Mouse (Mus musculus) MEL (cell line): ENCODE measurements around the gene Arhgef38. TPM values are rescaled to one million over a fixed set of nuclear protein-coding genes. Genes with fewer than 3 reads are reported as not detected.

ENCODE experiments used
- DNase-seq: peaks from one replicate; pipeline ENCODE4 v3.0.0; 2011; ENCODE audit warnings: low read depth, low spot score
- H3K27ac ChIP-seq: 2 replicates; pipeline ENCODE4 v1.5.1; 2012; ENCODE audit warnings: low read depth, mild to moderate bottlenecking, control low read depth, low read length, moderate library complexity; ENCODE audit not compliant: control insufficient read depth
- H3K27me3 ChIP-seq, 2 experiments: fragments of 150-350 bp in 1 of 2; sonication (generic) in 1 of 2; 2 replicates each; pipeline ENCODE4 v1.6.1; 2012; ENCODE audit warnings: low read length in 2 of 2, mild to moderate bottlenecking in 2 of 2, improper control_type of control experiment in 1 of 2, moderate library complexity in 1 of 2; ENCODE audit not compliant: insufficient read depth in 2 of 2, control insufficient read depth in 1 of 2
- H3K36me3 ChIP-seq, 2 experiments: 2 replicates each; pipeline ENCODE4 v1.6.1; 2012 to 2014; ENCODE audit warnings: low read length in 2 of 2, improper control_type of control experiment in 1 of 2, inconsistent platforms in 1 of 2, mild to moderate bottlenecking in 1 of 2; ENCODE audit not compliant: insufficient read depth in 2 of 2, control insufficient read depth in 1 of 2
- H3K4me1 ChIP-seq, 2 experiments: fragments of 150-350 bp in 1 of 2; sonication (generic) in 1 of 2; 2 replicates each; pipeline ENCODE4 v1.6.1; 2012; ENCODE audit warnings: low read length in 2 of 2, improper control_type of control experiment in 1 of 2, mild to moderate bottlenecking in 1 of 2; ENCODE audit not compliant: insufficient read depth in 2 of 2, control insufficient read depth in 1 of 2
- H3K4me3 ChIP-seq, 2 experiments: fragments of 150-350 bp in 1 of 2; sonication (generic) in 1 of 2; 2 replicates each; pipeline ENCODE4 v1.5.1; 2012; ENCODE audit warnings: low read depth in 2 of 2, low read length in 2 of 2, mild to moderate bottlenecking in 2 of 2, moderate library complexity in 2 of 2, control low read depth in 1 of 2, improper control_type of control experiment in 1 of 2; ENCODE audit not compliant: control insufficient read depth in 1 of 2, insufficient read depth in 1 of 2
- H3K79me2 ChIP-seq: 2 replicates; pipeline ENCODE4 v1.6.1; 2012; ENCODE audit warnings: mild to moderate bottlenecking, low read length, moderate library complexity; ENCODE audit not compliant: control insufficient read depth, poor library complexity, insufficient read depth
- H3K9ac ChIP-seq: 2 replicates; pipeline ENCODE4 v1.6.1; 2012; ENCODE audit warnings: low read depth, mild to moderate bottlenecking, control low read depth, low read length, moderate library complexity; ENCODE audit not compliant: control insufficient read depth, poor library complexity, severe bottlenecking
- H3K9me3 ChIP-seq: fragments of 150-350 bp; sonication (generic); replicated peaks from 2 replicates; pipeline ENCODE4 v1.6.1; 2012; ENCODE audit warnings: mild to moderate bottlenecking, low read length, improper control_type of control experiment, moderate library complexity; ENCODE audit not compliant: insufficient read depth
- BHLHE40 ChIP-seq: IDR thresholded peaks from 2 replicates; pipeline ENCODE4 v1.6.1; 2012; ENCODE audit warnings: low read depth, mild to moderate bottlenecking, inconsistent platforms, low read length, improper control_type of control experiment, borderline replicate concordance
- CHD1 ChIP-seq: IDR thresholded peaks from 2 replicates; pipeline ENCODE4 v1.6.1; 2012; ENCODE audit warnings: low read depth, mild to moderate bottlenecking, inconsistent platforms, low read length, improper control_type of control experiment
- CHD2 ChIP-seq: IDR thresholded peaks from 2 replicates; pipeline ENCODE4 v1.6.1; 2011; ENCODE audit warnings: low read length, improper control_type of control experiment
- CTCF ChIP-seq, 3 experiments: IDR thresholded peaks in 2 of 3; conservative IDR thresholded peaks in 1 of 3; 2 replicates each; pipeline ENCODE4 v1.5.1; 2011 to 2012; ENCODE audit warnings: low read length in 3 of 3, low read depth in 2 of 3, mild to moderate bottlenecking in 2 of 3, improper control_type of control experiment in 1 of 3, inconsistent platforms in 1 of 3, mixed read lengths in 1 of 3, moderate library complexity in 1 of 3; ENCODE audit not compliant: control insufficient read depth in 1 of 3, insufficient read depth in 1 of 3, poor library complexity in 1 of 3, severe bottlenecking in 1 of 3
- E2F4 ChIP-seq: IDR thresholded peaks from 2 replicates; pipeline ENCODE4 v1.6.1; 2011; ENCODE audit warnings: low read depth, low read length, improper control_type of control experiment, borderline replicate concordance
- EP300 ChIP-seq, 2 experiments: IDR thresholded peaks; 2 replicates each; pipeline ENCODE4 v1.6.1; 2011; ENCODE audit warnings: improper control_type of control experiment in 2 of 2, low read length in 2 of 2, low read depth in 1 of 2, mild to moderate bottlenecking in 1 of 2
- GABPA ChIP-seq: IDR thresholded peaks from 2 replicates; pipeline ENCODE4 v1.6.1; 2012; ENCODE audit warnings: low read depth, mild to moderate bottlenecking, inconsistent platforms, low read length, improper control_type of control experiment, moderate library complexity
- MAFK ChIP-seq: IDR thresholded peaks from 2 replicates; pipeline ENCODE4 v1.6.1; 2011; ENCODE audit warnings: low read depth, mild to moderate bottlenecking, low read length, improper control_type of control experiment, borderline replicate concordance
- MAX ChIP-seq: IDR thresholded peaks from 2 replicates; pipeline ENCODE4 v1.6.1; 2011; ENCODE audit warnings: low read length, improper control_type of control experiment
- MAZ ChIP-seq: IDR thresholded peaks from 2 replicates; pipeline ENCODE4 v1.6.1; 2012; ENCODE audit warnings: low read depth, mild to moderate bottlenecking, inconsistent platforms, low read length, improper control_type of control experiment
- MEF2A ChIP-seq: IDR thresholded peaks from 2 replicates; pipeline ENCODE4 v1.6.1; 2014; ENCODE audit warnings: low read depth, mild to moderate bottlenecking, inconsistent platforms, low read length, improper control_type of control experiment; ENCODE audit not compliant: poor library complexity, insufficient replicate concordance, severe bottlenecking; ENCODE audit errors: extremely low read depth
- MXI1 ChIP-seq: IDR thresholded peaks from 2 replicates; pipeline ENCODE4 v1.6.1; 2011; ENCODE audit warnings: mild to moderate bottlenecking, low read depth, low read length, improper control_type of control experiment
- POLR2AphosphoS2 ChIP-seq: IDR thresholded peaks from 2 replicates; pipeline ENCODE4 v1.6.1; 2011; ENCODE audit warnings: low read length, improper control_type of control experiment
- POLR2AphosphoS5 ChIP-seq: IDR thresholded peaks from 2 replicates; pipeline ENCODE4 v1.6.1; 2012; ENCODE audit warnings: low read depth, borderline replicate concordance, mild to moderate bottlenecking, inconsistent platforms, low read length, moderate library complexity, mixed read lengths
- RAD21 ChIP-seq: IDR thresholded peaks from 2 replicates; pipeline ENCODE4 v1.6.1; 2011; ENCODE audit warnings: mild to moderate bottlenecking, low read depth, low read length, improper control_type of control experiment
- RCOR1 ChIP-seq: IDR thresholded peaks from 2 replicates; pipeline ENCODE4 v1.6.1; 2012; ENCODE audit warnings: low read depth, mild to moderate bottlenecking, inconsistent platforms, low read length, improper control_type of control experiment
- SMC3 ChIP-seq: IDR thresholded peaks from 2 replicates; pipeline ENCODE4 v1.6.1; 2011; ENCODE audit warnings: low read depth, low read length, improper control_type of control experiment
- TAL1 ChIP-seq: IDR thresholded peaks from 2 replicates; pipeline ENCODE4 v1.6.1; 2012; ENCODE audit warnings: mild to moderate bottlenecking, inconsistent platforms, low read length, moderate library complexity, mixed read lengths
- UBTF ChIP-seq: IDR thresholded peaks from 2 replicates; pipeline ENCODE4 v1.6.1; 2012; ENCODE audit warnings: low read depth, mild to moderate bottlenecking, inconsistent platforms, low read length, improper control_type of control experiment, moderate library complexity, borderline replicate concordance; ENCODE audit not compliant: insufficient read depth
- USF1 ChIP-seq: IDR thresholded peaks from 2 replicates; pipeline ENCODE4 v1.6.1; 2014; ENCODE audit warnings: low read depth, mild to moderate bottlenecking, inconsistent platforms, low read length, improper control_type of control experiment, moderate library complexity
- USF2 ChIP-seq, 2 experiments: IDR thresholded peaks; 2 replicates each; pipeline ENCODE4 v1.6.1; 2011 to 2012; ENCODE audit warnings: improper control_type of control experiment in 2 of 2, low read length in 2 of 2, borderline replicate concordance in 1 of 2, inconsistent platforms in 1 of 2, low read depth in 1 of 2, mild to moderate bottlenecking in 1 of 2; ENCODE audit not compliant: insufficient read depth in 1 of 2
- ZC3H11A ChIP-seq: IDR thresholded peaks from 2 replicates; pipeline ENCODE4 v1.6.1; 2012; ENCODE audit warnings: low read depth, mild to moderate bottlenecking, inconsistent platforms, low read length, improper control_type of control experiment
- ZMIZ1 ChIP-seq: IDR thresholded peaks from 2 replicates; pipeline ENCODE4 v1.6.1; 2012; ENCODE audit warnings: low read depth, mild to moderate bottlenecking, inconsistent platforms, low read length, improper control_type of control experiment, moderate library complexity
- ZNF384 ChIP-seq: IDR thresholded peaks from 2 replicates; pipeline ENCODE4 v1.6.1; 2012; ENCODE audit warnings: low read depth, mild to moderate bottlenecking, inconsistent platforms, low read length, improper control_type of control experiment
- polyA plus RNA-seq, 2 experiments: library from polyadenylated mRNA; stranded (reverse) in 1 of 2; unstranded in 1 of 2; fragments of >175 nt in 1 of 2; fragments of >200 nt in 1 of 2; gene quantifications; 2 replicates each; pipeline versions ENCODE4 v1.2.1 to v1.2.4; 2012; ENCODE audit warnings: low replicate concordance in 2 of 2, low read depth in 1 of 2; ENCODE audit not compliant: insufficient read length in 2 of 2, insufficient read depth in 1 of 2, missing spikeins in 1 of 2
- total RNA-seq: library from RNA; depleted of rRNA; stranded (reverse); fragments of 300-350 nt; gene quantifications from 2 replicates; pipeline ENCODE4 v1.2.3, GENCODE M21; 2012

Gene Arhgef38
- total and polyA plus RNA-seq, 3 experiments: not detected

DNA sequence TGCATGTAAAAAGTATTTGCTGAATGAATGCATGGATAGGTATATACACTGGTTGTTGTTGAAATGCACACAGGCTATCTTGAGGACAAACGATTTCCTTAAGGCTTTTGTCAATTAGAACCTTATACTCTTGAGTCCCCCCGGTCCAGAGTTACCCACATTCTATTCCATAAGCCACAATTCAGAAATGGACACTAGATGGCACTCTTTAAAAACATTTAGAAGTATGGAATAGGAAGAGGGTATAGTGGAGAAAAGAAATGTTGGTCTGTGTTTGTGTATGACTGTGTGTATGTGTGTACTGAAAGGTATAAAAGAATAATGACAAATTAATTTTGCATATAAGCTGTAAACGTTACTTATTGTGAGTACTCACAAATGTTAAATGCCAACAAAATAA, 148.9 kb downstream of the Arhgef38 start:
- H3K9me3 ChIP-seq: no peaks in the 10 kb centered on the region

DNA sequence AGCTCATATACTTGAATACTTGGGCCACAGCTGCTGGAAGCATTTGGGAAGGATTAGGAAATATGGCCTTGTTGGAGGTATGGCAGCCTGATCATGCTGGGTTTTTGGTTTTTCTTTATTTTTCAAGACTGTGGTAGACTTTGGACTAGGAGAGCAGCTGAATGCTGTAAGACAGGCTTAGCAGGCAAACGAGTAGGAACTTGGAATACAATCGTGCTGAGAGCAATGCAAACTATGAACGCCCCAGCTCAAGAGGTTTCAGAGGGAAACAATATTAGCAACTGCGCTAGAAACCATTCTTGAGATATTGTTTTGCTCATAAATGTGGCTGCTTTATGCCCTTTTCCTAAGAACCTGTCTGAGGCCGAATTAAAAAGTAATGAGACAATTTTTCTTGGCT, 152.0 kb downstream of the Arhgef38 start:
- no peaks in the 10 kb centered on the region for H3K4me1 ChIP-seq
- H3K27ac ChIP-seq: no peak overlapping the region
- no peak for DNase-seq
- H3K9ac ChIP-seq: no peak overlapping the region
- peaks cover 0 to 21% of the 10 kb centered on the region in 2 experiments; a peak in 2 of 4 replicates for H3K36me3 ChIP-seq
- no peak overlapping the region for H3K4me3 ChIP-seq
- TF ChIP-seq ZNF384 (no peak), MAZ (no peak), CHD1 (no peak), POLR2AphosphoS5 (no peak), MEF2A (no peak), USF2 (IDR thresholded peaks at IDR 0.05; ENCODE audit: borderline replicate concordance in 1 of 2, insufficient read depth in 1 of 2, low read depth in 1 of 2, low read length in 2 of 2) (no peak), MAX (no peak), RCOR1 (no peak), EP300 (IDR thresholded peaks at IDR 0.05; ENCODE audit: low read depth in 1 of 2, low read length in 2 of 2) (no peak), TAL1 (no peak), UBTF (no peak), GABPA (no peak), E2F4 (no peak), MXI1 (no peak), USF1 (no peak), POLR2AphosphoS2 (no peak), ZMIZ1 (no peak), BHLHE40 (no peak), MAFK (no peak)
- H3K27me3 ChIP-seq: no peaks in the 10 kb centered on the region
- H3K79me2 ChIP-seq: peaks cover 2% of the 10 kb centered on the region; the same call in 1 of the 2 replicates
- no peaks in the 10 kb centered on the region for H3K9me3 ChIP-seq

More for the DNA sequence above, 148.9 kb downstream of the Arhgef38 start:
- H3K4me1 ChIP-seq: no peaks in the 10 kb centered on the region
- no peak overlapping the region for H3K27ac ChIP-seq
- TF ChIP-seq RAD21: peak; percentile 71
- peak; percentile 14 to 68 (median 23); a peak in 4 of 6 replicates for TF ChIP-seq CTCF (IDR thresholded peaks at IDR 0.05 in 2 of 3, conservative IDR thresholded peaks at IDR 0.05 in 1 of 3; ENCODE audit: control insufficient read depth in 1 of 3, insufficient read depth in 1 of 3, low read depth in 2 of 3, low read length in 3 of 3, poor library complexity in 1 of 3, severe bottlenecking in 1 of 3)
- TF ChIP-seq MAZ: no peak
- no peak for TF ChIP-seq POLR2AphosphoS5
- peak; percentile 41; the same call in 1 of the 2 replicates for TF ChIP-seq ZC3H11A
- no peak for TF ChIP-seq CHD2
- TF ChIP-seq USF2 (IDR thresholded peaks at IDR 0.05; ENCODE audit: borderline replicate concordance in 1 of 2, insufficient read depth in 1 of 2, low read depth in 1 of 2, low read length in 2 of 2): no peak
- TF ChIP-seq SMC3: peak; percentile 63
- H3K27me3 ChIP-seq: no peaks in the 10 kb centered on the region
- peak; percentile 70 for DNase-seq
- peaks cover 3 to 13% of the 10 kb centered on the region in 2 experiments for H3K36me3 ChIP-seq
- no peak overlapping the region for H3K4me3 ChIP-seq
- H3K9ac ChIP-seq: no peak overlapping the region
- peaks cover 18% of the 10 kb centered on the region for H3K79me2 ChIP-seq
